ENCODE assay signal across 8 mouse cellular contexts in genomic region chr3:54735247-54736046, GRCm38 (mm10). TPM values are rescaled to one million over a fixed set of nuclear protein-coding genes. Genes with fewer than 3 reads are reported as not detected.
DNase-seq lines count a peak whose midpoint lies in the region; ATAC-seq lines count a peak whose summit lies in the region.

TSS of gene Exosc8 (minus strand) at chr3:54735393.
TSS of gene Alg5 (plus strand) at chr3:54735539.

- ATAC-seq in intestine, embryonic 16.5 days, result peak; percentile 94

- WGBS in intestine, embryonic 16.5 days, result under 1% methylated on average over 50 of the region's 65 CpGs

- H3K4me2 ChIP-seq in intestine, embryonic 16.5 days (ENCODE audit: low read depth, low read length), result peak within 1 kb of the TSS; percentile 86

- H3K9me3 ChIP-seq in intestine, embryonic 16.5 days (ENCODE audit: control insufficient read depth, low read length), result no peaks in the 10 kb centered on the region

- H3K4me1 ChIP-seq in intestine, embryonic 16.5 days (ENCODE audit: control insufficient read depth, insufficient read depth, low read length), result peaks cover 3% of the 10 kb centered on the region; the same call in 1 of the 2 replicates

- intact Hi-C loops in left cerebral cortex, postnatal 25 days (cut with DNase I), result loop anchor here (2.0 to 5.0 kb wide), 3 partner anchors 43 to 337 kb away; partner anchors contain the start of gene Supt20

- peak within 1 kb of the TSS; percentile 100 for H3K27ac ChIP-seq in intestine, embryonic 16.5 days (ENCODE audit: low read length)

- H3K36me3 ChIP-seq in intestine, embryonic 16.5 days (ENCODE audit: control insufficient read depth, insufficient read depth, low read length), result peaks cover 5% of the 10 kb centered on the region; the same call in 1 of the 2 replicates

- peak; percentile 98 to 99 for DNase-seq in adrenal gland, adult 18-20 months (ENCODE audit: low spot score in 2 of 2)
- DNase-seq in embryo, embryonic 11.5 days (ENCODE audit: low read depth, low spot score), result peak; percentile 73
- peak; percentile 92 to 94 for DNase-seq in gastrocnemius, postnatal 4 days (ENCODE audit: low spot score in 2 of 2)
- peak; percentile 89 for DNase-seq in left cerebral cortex, postnatal 25 days (ENCODE audit: low spot score in 2 of 2)
- peak; percentile 81 for DNase-seq in mesoderm, embryonic 11.5 days (ENCODE audit: low read depth, low spot score)
- peak; percentile 92 for DNase-seq in right cerebral cortex, postnatal 25 days
- DNase-seq in urinary bladder, postnatal 4 days (ENCODE audit: low spot score in 2 of 2), result peak; percentile 89 to 92

- peak within 1 kb of the TSS; percentile 97 for H3K9ac ChIP-seq in intestine, embryonic 16.5 days (ENCODE audit: low read depth, low read length)

- peak within 1 kb of the TSS; percentile 92 for H3K4me3 ChIP-seq in intestine, embryonic 16.5 days (ENCODE audit: low read length)

- H3K27me3 ChIP-seq in intestine, embryonic 16.5 days (replicated peaks; ENCODE audit: control insufficient read depth, insufficient read depth, low read length), result no peaks in the 10 kb centered on the region

RNA-seq across cellular contexts. Expression of gene Exosc8, which starts in this region (rescaled TPM):
- 10 to 100 TPM; 25.7 to 34.4 TPM for total RNA-seq in adrenal gland, adult 18-20 months (2021)
- total RNA-seq in gastrocnemius, postnatal 4 days (2021), result 10 to 100 TPM; 28.9 to 33.7 TPM
- polyA plus RNA-seq in intestine, embryonic 16.5 days (2015; fragmentation: Nextera tagmentation; extraction: Ambion mirVana), result 84.2 and 91.4 TPM in 2 replicates
- total RNA-seq in left cerebral cortex, postnatal 25 days (2021), result 10 to 100 TPM; 23.4 to 23.8 TPM

RNA-seq across cellular contexts. Expression of gene Alg5, which starts in this region (rescaled TPM):
- total RNA-seq in adrenal gland, adult 18-20 months (2021), result 10 to 100 TPM; 33.6 to 43.3 TPM
- 10 to 100 TPM; 22.8 to 24.7 TPM for total RNA-seq in gastrocnemius, postnatal 4 days (2021)
- 64.3 and 66.2 TPM in 2 replicates for polyA plus RNA-seq in intestine, embryonic 16.5 days (2015; fragmentation: Nextera tagmentation; extraction: Ambion mirVana)
- 10 to 100 TPM; 17.3 to 19.2 TPM for total RNA-seq in left cerebral cortex, postnatal 25 days (2021)

Comparison
In these comparisons a context has a peak if more than half of its experiments do, and no peak if none do; other contexts are left out.
1. Peak in every context shown above with its lines: DNase-seq, ATAC-seq, H3K4me3 ChIP-seq and H3K27ac ChIP-seq.